Mouse (Mus musculus) forelimb bud, embryonic 11.5 days (tissue): Measurements from ENCODE around the gene Pzp.

ENCODE experiments used
- DNase-seq: peaks from one replicate; pipeline ENCODE4 v3.0.0-alpha.2; 2012; ENCODE audit warnings: low read depth, low spot score

Gene Pzp

DNA sequence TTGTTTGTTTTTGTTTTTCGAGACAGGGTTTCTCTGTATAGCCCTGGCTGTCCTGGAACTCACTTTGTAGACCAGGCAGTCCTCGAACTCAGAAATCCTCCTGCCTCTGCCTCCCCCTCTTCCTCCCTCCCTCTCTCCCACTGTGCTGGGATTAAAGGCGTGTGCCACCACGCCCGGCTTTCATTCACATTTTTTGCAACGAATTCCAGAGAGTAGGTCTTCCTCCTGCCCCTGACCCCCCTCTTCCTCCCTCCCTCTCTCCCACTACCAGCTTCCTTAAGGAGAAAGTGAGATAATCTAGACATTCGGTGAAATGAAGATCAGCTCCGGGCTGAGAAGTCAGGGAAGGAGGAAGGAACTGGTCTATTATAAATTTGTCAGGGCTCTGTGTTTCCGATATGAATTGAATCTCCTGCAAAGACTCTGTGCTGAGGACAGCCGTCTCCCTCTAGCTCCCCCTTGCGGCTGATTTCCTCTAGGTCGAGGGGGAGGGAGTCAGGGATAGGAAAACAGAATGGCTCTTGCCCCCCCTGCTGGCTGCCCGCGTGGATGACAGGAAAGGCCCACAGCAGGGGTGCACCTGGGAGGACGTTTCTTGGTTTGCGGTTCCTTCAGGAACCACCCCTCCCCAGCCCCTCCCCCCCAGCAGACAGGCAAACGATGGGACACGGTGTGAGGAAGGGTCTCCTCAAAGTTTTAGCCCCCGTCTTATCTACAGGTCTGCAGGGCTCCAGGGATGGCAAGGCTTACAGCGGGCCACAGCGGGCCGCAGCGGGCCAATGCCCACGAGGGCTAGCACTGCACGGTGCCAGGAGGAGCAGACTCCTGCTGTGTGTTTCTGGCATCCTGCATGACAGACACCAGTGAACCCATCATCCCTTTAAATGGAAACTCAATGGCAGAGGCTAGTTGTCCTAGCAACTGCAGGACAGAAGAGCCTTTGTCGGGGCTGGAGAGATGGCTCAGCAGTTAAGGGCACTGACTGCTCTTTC is 46.8 kb downstream of the Pzp start:
- peak; percentile 94 for DNase-seq

DNA sequence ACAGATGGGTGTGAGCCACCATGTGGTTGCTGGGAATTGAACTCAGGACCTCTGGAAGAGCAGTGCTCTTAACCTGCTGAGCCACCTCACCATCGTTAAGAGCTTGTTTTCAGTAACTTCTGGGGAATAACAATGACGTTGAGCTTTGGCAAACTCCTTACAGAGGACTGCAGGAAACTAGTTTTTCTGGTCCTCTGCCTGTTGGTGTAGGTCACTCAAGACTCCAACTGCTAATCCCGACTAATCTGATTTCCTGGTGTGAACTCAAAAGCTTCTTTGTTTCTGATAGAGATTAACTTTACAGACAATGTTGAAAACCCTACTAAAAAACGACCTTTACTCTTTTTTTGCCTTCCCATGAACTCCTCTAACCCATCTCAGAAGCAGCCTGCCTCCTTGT is 49.0 kb downstream of the Pzp start:
- no peak for DNase-seq

DNA sequence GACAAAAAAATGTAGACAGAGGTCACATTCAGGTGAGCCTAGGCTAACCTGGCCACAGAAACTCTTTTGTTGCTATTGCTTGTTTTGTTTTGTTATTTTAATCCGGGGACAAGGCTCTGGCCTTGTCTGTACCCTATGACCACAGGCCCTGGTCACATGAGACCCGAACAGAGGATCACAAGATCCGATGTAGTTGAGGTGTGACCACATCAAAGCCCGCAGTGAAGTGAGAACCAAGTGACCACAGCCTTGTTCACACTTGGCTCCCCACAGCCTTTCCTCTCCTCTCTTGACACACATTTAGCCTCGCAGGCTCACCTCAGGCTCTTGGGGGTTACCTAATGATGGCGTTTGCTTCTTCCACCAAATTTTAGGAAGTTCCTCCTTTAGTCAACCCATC is 52.4 kb downstream of the Pzp start:
- no peak for DNase-seq

DNA sequence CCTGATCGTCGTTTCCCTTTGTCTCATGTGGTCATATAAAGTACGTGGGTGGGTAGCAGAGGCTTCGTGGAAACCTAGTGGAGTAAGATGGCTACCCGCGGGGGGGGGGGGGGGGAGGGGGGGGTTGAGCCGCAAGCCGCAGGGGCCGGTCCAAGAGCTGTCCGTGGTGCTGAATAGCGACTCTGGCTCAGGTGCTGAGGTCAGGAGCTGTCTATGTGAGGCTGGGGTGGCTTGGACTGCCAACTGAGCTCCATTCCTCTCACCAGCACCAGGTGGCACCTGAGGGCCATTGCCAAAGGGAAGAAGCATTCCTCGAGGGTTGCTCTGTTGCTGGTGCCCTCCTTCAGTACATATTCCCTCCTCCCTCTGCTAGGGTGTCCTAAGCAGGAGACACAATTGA is 57.1 kb downstream of the Pzp start:
- DNase-seq = peak; percentile 70

DNA sequence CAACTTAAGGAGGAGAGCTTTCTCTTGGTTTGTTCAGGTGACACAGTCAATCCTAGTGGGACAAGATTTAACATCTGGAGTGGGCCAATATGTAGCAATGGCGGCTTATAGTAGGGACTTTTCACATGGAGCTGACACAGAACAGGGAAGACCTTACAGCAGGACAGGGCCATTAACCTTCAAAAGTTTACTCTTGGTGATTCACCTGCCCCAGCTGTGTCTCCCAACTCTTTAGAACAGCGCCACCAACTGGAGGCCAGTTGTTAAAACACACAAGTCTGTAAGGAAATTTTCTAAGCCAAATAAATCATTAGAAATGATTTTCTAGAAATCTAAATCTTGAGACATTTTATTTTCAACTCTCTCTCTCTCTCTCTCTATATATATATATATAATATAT is 59.2 kb downstream of the Pzp start:
- DNase-seq = no peak

DNA sequence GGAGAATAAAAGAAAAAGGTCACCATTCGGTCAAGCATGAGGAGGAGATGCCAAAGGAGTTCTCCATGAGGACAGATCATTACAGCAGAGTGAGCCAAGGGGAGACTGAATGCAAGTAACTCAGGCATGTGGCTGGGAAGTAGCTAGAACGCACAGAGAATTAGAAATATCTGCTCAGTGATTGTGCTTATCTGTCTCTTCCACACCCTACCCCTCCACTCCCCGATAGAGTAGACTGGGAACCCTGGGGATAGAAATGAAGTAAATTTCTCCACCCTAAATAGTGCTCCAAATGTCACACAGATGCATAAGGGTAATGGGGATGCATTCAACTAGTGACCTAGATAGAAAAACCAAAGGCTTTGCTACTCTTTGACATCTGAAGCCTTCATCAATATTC is 60.0 kb downstream of the Pzp start:
- DNase-seq = no peak

DNA sequence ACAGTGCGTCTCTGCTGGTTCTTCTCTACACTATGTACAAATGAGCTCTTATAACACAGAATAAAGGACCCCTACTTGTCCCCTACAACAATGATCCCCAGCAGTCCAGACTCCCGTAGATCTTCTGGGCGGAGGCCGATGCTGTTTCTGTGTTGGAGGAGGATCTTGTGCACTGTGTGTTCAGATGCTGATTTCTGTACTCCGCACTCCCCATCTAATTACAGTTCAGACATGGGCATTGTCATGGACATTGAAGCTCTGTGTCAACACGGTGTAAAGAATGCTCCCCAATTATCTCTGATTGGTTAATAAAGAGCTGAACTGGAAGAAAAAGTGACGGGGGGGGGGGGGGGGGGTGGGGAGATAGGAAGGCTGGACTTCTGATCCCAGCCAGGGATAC is 60.5 kb downstream of the Pzp start:
- no peak for DNase-seq

DNA sequence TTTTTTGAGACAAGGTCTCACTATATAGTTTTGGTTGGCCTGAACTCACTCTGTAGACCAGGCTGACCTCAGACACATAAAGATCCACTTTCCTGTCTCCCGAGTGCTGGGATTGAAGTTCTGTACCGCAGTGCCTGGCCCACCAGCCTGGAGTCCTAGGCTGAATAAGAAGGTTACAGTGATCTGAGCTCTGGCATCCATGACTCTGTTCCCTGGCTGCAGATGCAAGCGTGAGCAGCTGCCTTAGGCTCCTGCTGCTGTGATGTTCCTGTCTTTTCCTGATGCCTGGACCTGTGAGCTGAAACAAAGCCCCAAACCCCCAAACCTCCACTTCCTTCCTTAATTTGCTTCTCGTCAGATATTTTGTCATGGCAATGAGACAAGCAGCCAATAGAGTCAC is 61.5 kb downstream of the Pzp start:
- no peak for DNase-seq

DNA sequence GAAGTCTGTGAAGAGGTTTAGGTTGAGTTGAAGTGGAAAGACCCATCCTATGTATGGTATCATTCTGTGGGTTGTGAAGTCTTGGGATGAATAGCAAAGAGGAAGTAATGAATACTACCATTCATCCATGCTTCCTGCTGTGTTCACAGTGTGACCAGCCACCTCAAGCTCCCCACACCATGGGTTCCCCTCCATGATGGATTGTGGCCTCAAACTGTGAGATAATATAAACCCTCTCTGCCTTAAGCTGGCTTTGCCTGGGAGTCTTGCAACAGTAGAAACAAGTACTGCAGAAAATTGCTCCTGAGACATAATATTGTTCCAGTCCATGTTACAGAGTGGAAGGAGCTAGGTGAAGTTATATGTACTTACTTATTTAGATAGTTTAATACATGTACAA is 64.9 kb downstream of the Pzp start:
- no peak for DNase-seq

DNA sequence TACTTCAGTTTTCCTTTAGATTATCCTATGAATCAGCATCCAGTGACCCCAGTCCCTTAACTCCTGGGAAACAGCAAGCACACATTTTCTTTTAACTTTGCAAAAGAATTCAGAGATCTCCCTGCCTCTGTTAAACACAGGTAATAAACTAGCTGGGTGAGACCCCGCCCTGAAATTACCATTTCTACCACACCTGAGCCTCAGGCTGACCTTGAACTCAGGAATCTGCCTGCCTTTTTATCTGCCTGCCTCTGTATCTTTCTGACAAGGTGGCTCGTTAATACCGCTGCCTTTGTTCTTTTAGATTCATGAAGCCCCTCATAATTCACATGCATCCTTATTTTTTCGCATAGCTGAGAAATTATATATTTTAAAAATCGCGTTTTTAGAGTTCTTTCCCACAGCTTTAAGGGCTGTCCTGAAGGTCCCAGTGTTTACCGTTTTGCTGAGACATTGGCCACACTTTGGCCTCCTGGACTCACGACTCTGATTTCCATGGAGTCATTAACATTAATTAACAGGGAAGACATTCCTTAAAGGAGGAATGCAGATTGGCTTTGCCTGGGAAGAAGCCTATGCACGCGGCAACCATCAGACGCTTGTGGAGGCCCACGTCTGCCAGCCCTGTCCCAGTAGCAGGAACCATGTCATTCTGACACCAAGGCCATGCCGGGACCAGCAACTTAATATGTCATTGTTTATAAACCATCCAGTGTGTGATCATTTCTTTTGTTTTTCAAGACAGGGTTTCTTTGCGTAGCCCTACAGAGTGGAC is 65.6 kb downstream of the Pzp start:
- DNase-seq = no peak

DNA sequence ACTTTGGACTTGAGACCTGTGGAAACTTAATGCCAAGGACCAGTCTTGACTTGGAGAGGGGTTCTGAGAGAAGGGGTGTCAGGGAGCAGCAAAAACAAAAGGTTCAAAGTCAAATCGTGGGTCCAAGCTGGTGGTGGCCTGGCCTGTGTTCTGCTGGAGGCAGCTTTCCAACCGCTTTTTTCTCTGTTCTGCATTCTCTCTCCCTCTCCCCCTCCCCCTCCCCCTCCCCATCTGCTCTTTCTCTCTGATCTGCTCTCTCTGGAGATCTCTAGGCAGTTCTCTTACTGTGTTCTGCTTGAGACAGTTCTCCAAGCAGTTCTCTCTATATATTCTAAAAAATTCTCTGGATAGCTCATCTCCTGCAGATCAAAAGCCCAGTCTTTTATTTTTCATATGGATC is 66.2 kb downstream of the Pzp start:
- DNase-seq = no peak

DNA sequence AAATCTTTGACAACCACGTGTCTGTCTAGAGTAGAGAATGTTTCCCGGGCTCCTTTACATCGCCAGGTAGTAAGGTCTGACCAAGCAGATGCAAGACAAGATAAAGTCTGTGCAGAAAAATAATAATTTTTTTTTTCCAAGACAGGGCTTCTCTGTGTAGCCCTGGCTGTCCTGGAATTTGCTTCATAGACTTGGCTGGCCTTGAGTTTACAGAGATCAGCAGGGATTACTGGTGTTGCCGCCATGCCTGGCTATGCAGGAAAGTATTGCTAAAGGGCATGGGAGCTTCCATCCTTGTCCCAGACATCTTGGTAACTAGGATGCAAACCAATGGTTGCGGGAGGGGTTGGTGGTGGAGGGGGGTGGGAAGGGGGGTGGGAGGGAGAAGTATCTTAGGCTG is 69.3 kb downstream of the Pzp start:
- no peak for DNase-seq

DNA sequence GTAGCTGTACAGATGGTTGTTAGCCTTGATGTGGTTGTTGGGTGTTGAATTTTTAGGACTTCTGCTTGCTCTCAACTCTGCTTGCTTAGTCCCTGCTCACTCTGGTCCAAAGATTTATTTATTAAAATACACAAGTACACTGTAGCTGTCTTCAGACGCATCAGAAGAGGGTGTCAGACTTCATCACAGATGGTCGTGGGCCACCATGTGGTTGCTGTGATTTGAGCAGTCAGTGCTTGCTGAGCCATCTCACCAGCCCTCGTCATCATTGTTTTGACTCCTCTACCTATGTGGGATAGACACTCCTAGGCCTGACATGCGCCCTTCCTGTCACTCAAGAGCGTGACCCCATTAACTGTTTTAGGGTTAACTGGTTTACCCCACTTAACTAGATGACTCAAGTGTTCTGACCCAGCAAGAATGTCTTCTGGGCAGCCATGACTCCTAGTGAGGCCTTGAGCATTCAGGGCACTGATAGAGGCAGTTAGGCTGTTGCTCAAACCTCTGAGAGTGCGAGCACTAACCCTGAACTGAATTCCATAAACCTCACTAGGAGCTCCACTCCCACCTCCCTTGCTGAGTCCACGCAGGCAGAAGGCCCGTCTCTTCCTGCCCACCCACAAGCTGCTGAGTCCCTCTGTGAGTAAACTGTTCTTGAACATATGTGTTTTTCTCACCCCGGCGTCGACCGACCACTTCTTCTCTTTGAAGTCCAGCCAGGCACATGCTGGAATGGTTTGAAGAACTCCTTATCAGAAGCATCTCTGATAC is 70.5 kb downstream of the Pzp start:
- DNase-seq = no peak

DNA sequence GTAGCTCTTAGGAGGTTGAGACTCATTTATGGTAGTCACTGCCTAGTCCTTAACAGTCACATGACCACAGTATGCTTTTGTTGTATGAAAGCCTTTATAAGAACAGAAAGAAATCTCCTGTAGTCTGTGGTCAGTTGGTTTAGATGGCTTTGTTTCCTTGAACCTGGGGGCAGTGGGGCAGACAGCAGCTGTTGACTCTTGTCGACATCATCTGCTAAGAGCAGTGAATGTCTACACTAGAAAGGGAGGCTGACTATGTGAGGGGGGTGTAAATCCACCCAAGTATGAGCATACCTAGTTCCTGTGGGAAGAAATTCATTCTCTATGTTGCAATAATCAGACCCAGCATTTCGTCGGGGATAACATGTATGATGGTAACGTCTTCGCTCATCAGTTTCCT is 79.5 kb downstream of the Pzp start:
- no peak for DNase-seq

DNA sequence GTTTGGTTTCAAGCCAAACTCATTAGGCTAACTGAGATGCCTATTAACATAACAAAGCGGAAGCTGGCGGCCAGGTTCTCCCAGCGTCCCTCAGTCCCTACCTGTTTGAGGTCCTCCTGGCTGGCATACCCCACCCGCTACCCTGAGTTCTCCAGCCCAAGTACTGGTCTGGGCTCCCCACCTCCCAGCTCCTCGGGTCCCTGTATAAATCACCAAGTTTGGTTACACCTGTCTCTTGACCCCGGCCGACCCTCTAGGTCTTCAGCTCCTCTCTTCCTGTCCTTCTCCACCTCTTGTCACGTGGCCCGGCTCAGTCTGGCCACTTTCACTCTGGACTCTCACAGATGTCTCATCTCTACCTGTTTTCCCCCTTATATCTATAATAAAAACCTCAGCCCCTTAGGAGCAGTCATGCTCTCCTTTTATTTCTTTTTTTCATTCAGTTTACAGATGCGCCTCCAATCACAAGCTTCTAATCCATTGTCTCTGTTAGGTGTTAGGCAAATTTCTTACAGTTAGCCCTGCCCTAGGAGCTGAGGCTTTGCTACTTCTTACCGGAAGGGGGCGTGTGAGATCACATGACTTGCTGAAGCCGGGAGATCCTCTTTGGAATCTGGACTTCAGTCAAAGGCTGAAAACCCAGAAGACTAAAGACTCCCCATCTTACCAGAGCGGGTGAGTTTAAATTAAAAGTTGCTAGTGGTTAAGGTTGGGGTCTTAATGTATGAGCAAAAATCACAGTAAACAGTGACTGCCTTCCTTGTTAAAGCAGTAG is 80.6 kb downstream of the Pzp start:
- DNase-seq = peak; percentile 53

DNA sequence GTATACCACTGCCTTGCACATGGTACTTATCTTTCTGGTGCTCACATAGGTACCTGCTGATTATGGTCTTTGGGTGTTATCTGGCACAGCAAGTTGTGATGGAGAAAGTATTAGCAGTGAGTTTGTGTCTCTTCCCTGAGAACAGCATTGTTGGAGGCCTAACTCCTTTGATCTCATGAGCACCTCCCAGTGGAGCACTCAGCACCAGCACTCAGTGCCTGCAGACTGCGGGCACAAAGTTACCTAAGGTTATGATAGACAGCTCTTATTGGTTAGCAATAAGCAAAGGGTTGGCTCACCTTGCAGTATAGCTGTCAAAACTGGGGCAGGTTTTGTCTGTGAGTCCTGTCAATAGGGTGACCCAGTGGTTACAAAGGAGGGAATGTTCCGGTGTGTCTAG is 86.3 kb downstream of the Pzp start:
- DNase-seq = no peak

DNA sequence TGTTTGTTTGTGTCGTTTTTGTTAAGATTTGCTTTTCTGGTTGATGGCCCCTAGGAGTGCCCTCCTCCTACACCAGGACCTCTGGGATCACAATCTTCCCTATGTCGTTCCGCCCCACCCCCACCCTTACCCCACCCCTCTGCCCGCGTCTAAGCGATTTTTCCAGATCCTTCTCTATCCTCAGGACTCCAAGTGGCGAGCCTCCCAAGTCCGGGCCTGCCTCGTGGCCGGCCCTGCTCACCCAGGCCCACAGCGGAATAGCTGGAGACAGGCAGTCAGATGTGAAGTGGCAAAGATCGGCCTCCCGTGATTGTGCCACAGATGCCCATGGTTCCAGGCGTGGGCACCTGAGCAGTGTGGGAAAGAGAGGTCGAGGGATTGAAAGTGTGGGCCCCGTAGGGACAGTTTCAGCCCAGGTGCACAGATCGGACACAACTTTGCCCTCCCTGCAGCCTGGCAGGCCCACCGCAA is 87.6 kb downstream of the Pzp start:
- DNase-seq = no peak

DNA sequence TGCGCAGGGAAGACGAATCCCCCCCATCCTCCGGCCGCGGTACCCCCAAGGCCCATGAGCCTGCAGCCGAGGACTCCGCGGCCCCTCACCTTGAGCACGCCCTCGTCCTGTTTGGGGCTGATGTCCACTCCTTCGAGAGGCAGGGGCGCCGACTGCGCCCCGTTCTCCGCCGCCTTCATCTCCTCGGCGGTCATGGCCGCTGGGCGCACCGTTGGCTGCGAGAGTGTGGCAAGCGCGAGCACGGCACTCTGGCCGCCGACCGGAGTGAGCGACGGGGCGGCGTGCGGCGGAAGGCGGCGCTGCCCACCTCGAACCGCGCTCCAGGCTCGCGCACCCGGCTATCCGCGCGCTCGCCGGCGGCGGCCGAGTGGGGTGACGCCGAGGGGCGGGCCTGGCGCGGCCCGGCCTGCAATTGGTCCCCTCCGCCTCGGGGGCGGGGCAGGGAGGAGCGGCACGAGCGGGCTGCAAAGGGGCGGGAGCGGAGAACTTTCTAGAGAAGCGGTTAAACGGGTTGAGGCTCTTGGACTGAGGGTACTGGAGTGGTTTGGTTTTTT is 88.1 kb downstream of the Pzp start, which contains the start of gene Fkbp4:
Gene Fkbp4, minus strand, starts transcription at position 361 of the 554 bp plus-strand sequence.
- peak; percentile 91 for DNase-seq

DNA sequence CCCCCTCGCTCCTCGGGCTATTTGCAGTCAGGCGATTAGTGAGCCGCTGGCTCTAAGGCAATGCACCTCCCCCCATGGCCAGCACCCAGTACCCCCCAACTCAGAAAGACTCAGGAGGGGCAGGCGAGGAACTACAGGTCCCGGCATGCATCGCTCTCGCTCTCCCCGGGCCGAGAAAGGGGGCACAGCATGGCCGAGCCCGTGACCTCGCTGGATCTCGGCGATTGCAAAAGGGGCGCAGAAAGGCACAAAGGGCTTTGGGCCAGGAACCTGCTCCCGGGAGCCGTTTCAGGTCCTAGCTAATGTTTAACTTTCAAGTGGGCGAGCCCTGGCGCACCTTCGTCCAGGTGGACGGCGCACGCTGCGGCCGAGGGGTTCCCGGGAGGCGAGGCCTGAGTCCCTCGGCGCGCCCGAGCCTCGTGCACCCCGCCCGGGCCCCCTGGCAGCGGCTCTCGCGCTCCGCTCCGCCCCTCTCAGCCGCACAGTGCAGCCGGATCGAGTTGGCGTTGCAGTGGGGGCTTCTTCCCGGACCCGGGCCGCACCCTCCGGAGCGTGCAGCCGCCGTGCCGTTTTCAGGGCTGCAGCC is 88.7 kb downstream of the Pzp start:
- DNase-seq = peak; percentile 66

DNA sequence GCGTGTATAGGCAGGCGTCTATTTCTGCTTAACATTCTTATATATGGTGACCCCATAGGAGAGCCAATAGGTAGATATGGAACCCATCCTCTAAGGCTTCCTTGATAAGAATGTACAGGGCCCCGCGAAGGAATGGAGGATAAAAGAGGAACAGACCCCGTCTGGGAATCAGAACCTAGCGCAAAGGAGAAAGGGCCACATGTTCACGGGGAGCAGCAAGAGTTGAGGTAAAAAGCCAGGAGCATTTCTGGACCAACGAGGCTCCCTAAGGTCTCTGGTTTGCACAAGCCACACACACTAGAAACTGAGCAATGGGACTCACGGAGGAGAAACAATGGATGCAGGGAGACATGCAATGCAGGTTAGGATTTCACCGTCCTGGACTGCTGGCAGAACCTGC is 89.2 kb downstream of the Pzp start:
- DNase-seq = no peak
